In the genomic region with DNA sequence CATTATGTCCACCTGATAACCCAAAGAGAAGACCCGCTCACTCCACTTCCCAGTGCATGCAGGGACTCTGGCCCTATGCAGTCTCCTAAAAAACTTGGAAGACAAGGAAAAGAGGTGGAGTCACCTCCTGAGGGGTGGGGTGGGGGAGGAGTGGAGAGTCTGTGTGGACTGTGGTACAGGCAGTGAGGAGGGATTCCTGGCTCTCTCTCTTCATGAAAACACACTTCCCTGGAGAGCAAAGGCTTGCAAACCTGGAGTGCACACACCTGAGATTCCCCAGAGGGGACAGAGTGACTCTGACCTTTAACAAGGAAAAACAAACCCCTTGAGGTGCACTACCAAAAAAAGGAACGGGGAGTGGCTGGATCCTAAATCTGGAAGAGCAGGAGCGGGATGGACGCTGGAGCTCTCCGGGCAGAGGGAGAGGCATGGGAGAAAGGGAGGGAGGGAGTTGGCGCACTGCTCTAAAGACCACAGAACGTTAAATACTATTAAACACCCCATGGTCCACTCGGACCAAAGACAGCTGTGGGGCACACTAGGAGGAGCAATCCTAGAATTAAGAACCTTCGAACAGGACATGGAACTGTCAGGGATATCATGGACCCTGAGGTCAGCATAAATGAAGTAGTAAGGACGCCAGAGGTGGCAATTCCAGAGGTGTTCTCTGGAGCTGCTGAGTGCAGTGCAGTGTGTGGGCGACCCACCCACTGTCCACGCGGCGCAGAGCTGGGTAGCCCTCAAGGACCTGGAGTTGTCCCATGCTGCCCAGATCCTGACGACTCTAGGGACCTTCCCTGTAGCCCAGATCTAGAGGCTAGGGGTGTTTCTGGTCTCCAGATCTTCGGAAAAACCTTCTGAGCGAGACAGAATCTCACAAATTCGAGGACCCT, we compare ENCODE assay signal across 8 mouse cellular contexts. TPM values are rescaled to one million over a fixed set of nuclear protein-coding genes. Genes with fewer than 3 reads are reported as not detected.
DNase-seq lines count a peak whose midpoint lies in the region; ATAC-seq and TF ChIP-seq lines count a peak whose summit lies in the region.

No protein-coding gene starts in this region.

- peaks cover 46% of the 10 kb centered on the region for H3K79me2 ChIP-seq in myocyte (ENCODE audit: control insufficient read depth, insufficient read depth)

- peaks cover 13% of the 10 kb centered on the region for H3K4me1 ChIP-seq in embryonic facial prominence, embryonic 14.5 days (ENCODE audit: control insufficient read depth, insufficient read depth, low read length)
- peaks cover 46% of the 10 kb centered on the region for H3K4me1 ChIP-seq in limb, embryonic 10.5 days

- H3K27me3 ChIP-seq in embryonic facial prominence, embryonic 14.5 days (replicated peaks; ENCODE audit: control insufficient read depth, insufficient read depth, low read length), result peaks cover 6% of the 10 kb centered on the region; the same call in 1 of the 2 replicates
- H3K27me3 ChIP-seq in limb, embryonic 10.5 days (ENCODE audit: low read depth, poor library complexity, severe bottlenecking), result peaks cover 53% of the 10 kb centered on the region
- no peaks in the 10 kb centered on the region for H3K27me3 ChIP-seq in myocyte (ENCODE audit: control insufficient read depth, insufficient read depth, insufficient read length)

- ATAC-seq in embryonic facial prominence, embryonic 14.5 days (ENCODE audit: low read depth), result 0 out of 2 replicates have a peak, but pooled peaks have one; percentile 26
- ATAC-seq in monocyte, adult 5-6 weeks (replicated peaks; ENCODE audit: insufficient number of reproducible peaks, low FRiP score, low TSS enrichment, poor library complexity, severe bottlenecking), result no peak
- no peak for ATAC-seq in erythroid progenitor cell, adult 5-6 weeks (replicated peaks; ENCODE audit: low FRiP score, poor library complexity, severe bottlenecking)

- no peaks in the 10 kb centered on the region for H3K9me3 ChIP-seq in embryonic facial prominence, embryonic 14.5 days (ENCODE audit: control insufficient read depth, low read length)
- H3K9me3 ChIP-seq in limb, embryonic 10.5 days (replicated peaks), result no peaks in the 10 kb centered on the region

- H3K36me3 ChIP-seq in embryonic facial prominence, embryonic 14.5 days (ENCODE audit: control insufficient read depth, insufficient read depth, low read length), result no peaks in the 10 kb centered on the region
- no peaks in the 10 kb centered on the region for H3K36me3 ChIP-seq in limb, embryonic 10.5 days
- H3K36me3 ChIP-seq in myocyte (ENCODE audit: control insufficient read depth, insufficient read depth), result no peaks in the 10 kb centered on the region

- H3K4me2 ChIP-seq in embryonic facial prominence, embryonic 14.5 days (ENCODE audit: low read depth, low read length), result peak overlapping the region; percentile 98
- H3K4me2 ChIP-seq in myocyte (ENCODE audit: low read depth), result peak overlapping the region; percentile 86

- no peak for TF ChIP-seq POLR2A in myocyte (IDR thresholded peaks at IDR 0.05; ENCODE audit: insufficient read length, low read depth)

- peak overlapping the region; percentile 88 for H3ac ChIP-seq in myocyte (ENCODE audit: control insufficient read depth, insufficient read length)

- peak overlapping the region; percentile 95 for H3K4me3 ChIP-seq in layer of hippocampus, adult 2 months
- H3K4me3 ChIP-seq in embryonic facial prominence, embryonic 14.5 days (ENCODE audit: low read depth, low read length), result peak overlapping the region; percentile 79
- H3K4me3 ChIP-seq in limb, embryonic 10.5 days, result peak overlapping the region; percentile 80
- peak overlapping the region; percentile 72 for H3K4me3 ChIP-seq in myocyte

- WGBS in embryonic facial prominence, embryonic 14.5 days, result 6% methylated on average over 18 of the region's 18 CpGs
- WGBS in limb, embryonic 10.5 days, result 7% methylated on average over 18 of the region's 18 CpGs

- H3K9ac ChIP-seq in embryonic facial prominence, embryonic 14.5 days (ENCODE audit: low read depth, low read length), result peak overlapping the region; percentile 82

- H3K27ac ChIP-seq in layer of hippocampus, adult 2 months, result peak overlapping the region; percentile 96
- H3K27ac ChIP-seq in embryonic facial prominence, embryonic 14.5 days (replicated peaks; ENCODE audit: low read depth, low read length), result no peak overlapping the region
- H3K27ac ChIP-seq in limb, embryonic 10.5 days, result peak overlapping the region; percentile 90

- DNase-seq in layer of hippocampus, adult 2 months (ENCODE audit: low spot score in 2 of 2), result no peak
- DNase-seq in layer of hippocampus, adult 11-12 months (ENCODE audit: low spot score), result no peak
- DNase-seq in embryonic facial prominence, embryonic 14.5 days (ENCODE audit: low spot score), result peak; percentile 56
- DNase-seq in limb, embryonic 10.5 days (ENCODE audit: low spot score), result peak; percentile 45
- DNase-seq in spleen, adult 12 weeks (ENCODE audit: low spot score), result no peak

- TF ChIP-seq CTCF in layer of hippocampus, adult 2 months (conservative IDR thresholded peaks at IDR 0.05), result no peak

TF ChIP-seq in myocyte, 11 proteins besides CTCF, POLR2A, EP300 and RAD21:
- TF ChIP-seq E2F4 (IDR thresholded peaks at IDR 0.05; ENCODE audit: insufficient read depth) (no peak), TCF12 (IDR thresholded peaks at IDR 0.05; ENCODE audit: insufficient read depth, poor library complexity, severe bottlenecking) (no peak), REST (IDR thresholded peaks at IDR 0.05; ENCODE audit: insufficient read depth, insufficient read length) (no peak), TCF3 (IDR thresholded peaks at IDR 0.05; ENCODE audit: insufficient read length, low read depth) (no peak), USF1 (IDR thresholded peaks at IDR 0.05; ENCODE audit: low read depth) (no peak), MAX (IDR thresholded peaks at IDR 0.05; ENCODE audit: low read depth) (no peak), MYOD1 (IDR thresholded peaks at IDR 0.05; ENCODE audit: control insufficient read depth in 1 of 3, insufficient read length in 2 of 3, low read depth in 2 of 3) (no peak), SRF (IDR thresholded peaks at IDR 0.05; ENCODE audit: control insufficient read depth, insufficient read length, low read depth) (no peak), MYOG (IDR thresholded peaks at IDR 0.05; ENCODE audit: control insufficient read depth in 1 of 3, insufficient read depth in 1 of 3, insufficient read length in 2 of 3, low read depth in 2 of 3) (no peak), CEBPB (IDR thresholded peaks at IDR 0.05; ENCODE audit: insufficient read depth, poor library complexity, severe bottlenecking) (no peak), POLR2AphosphoS2 (IDR thresholded peaks at IDR 0.05; ENCODE audit: insufficient read length, low read depth) (no peak)

RNA-seq across cellular contexts. Expression of gene Sorcs2, which starts 1.2 kb away (rescaled TPM):
- 10 to 100 TPM; 49.2 to 54.8 TPM for total RNA-seq in layer of hippocampus, adult 2 months (2021)
- 21.6 and 22.5 TPM in 2 replicates for polyA plus RNA-seq in embryonic facial prominence, embryonic 14.5 days (2014; fragmentation: Nextera tagmentation; extraction: Ambion mirVana)
- 6.1 and 8.3 TPM in 2 replicates for polyA plus RNA-seq in limb, embryonic 10.5 days (2016; fragmentation: Nextera tagmentation; extraction: Ambion mirVana)
- 58.2 TPM for polyA plus RNA-seq in myocyte (2012; fragmentation: generic; extraction: Trizol)
- total RNA-seq in monocyte, adult 5-6 weeks (2017), result 0.85 to 4.7 TPM (median 1.4 TPM) in 3 replicates
- total RNA-seq in erythroid progenitor cell, adult 5-6 weeks (2015; ENCODE audit: low replicate concordance), result 5.4 TPM in 1 of 2 replicates, not detected in the other
- total RNA-seq in erythroid progenitor cell, adult 5-6 weeks (2017; ENCODE audit: low replicate concordance), result 0.39 and 2.2 TPM in 2 replicates

Comparison
In these comparisons a context has a peak if more than half of its experiments do, and no peak if none do; other contexts are left out.
1. DNase-seq: peak in embryonic facial prominence, embryonic 14.5 days (single experiment) and limb, embryonic 10.5 days (single experiment); none in layer of hippocampus, adult 2 months (0 of 2), layer of hippocampus, adult 11-12 months (single experiment) and spleen, adult 12 weeks (single experiment).
2. Peak in every context shown above with its lines, with median percentiles within 50 percentile points of each other: H3K4me3 ChIP-seq.